Mouse (Mus musculus) effector memory CD4-positive, alpha-beta T cell, adult 5 months (primary cell): ENCODE data around the gene Olfr804. TPM values are rescaled to one million over a fixed set of nuclear protein-coding genes. Genes with fewer than 3 reads are reported as not detected.

Experiments used
- polyA plus RNA-seq: library from polyadenylated mRNA; unstranded; fragments of 100-300 nt; shearing (Covaris generic); gene quantifications from one replicate; pipeline ENCODE4 v1.2.1, GENCODE M21; 2017

Olfr804 gene
- polyA plus RNA-seq, result not detected

DNA sequence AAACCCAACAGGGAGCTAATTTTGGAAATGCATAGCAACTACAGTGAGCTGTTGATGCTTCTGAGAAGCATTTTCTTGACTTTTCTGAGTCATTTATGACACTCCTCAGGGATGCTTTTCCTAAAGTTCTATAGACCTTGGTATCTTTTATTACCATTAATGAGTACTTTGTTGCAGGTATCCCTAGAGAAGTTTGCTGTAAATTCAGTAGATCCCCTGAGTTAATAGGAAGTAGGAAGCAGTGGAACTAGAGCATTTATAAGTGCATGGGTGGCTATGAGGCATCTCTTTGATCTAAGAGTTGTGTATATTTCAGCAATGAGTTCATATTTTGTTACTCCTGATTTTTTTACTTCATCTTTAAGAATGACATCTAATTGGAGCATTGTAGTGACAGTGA lies at the start of gene Olfr804:
Olfr804 (plus strand) TSS at position 301 of the 400 bp plus-strand sequence.

DNA sequence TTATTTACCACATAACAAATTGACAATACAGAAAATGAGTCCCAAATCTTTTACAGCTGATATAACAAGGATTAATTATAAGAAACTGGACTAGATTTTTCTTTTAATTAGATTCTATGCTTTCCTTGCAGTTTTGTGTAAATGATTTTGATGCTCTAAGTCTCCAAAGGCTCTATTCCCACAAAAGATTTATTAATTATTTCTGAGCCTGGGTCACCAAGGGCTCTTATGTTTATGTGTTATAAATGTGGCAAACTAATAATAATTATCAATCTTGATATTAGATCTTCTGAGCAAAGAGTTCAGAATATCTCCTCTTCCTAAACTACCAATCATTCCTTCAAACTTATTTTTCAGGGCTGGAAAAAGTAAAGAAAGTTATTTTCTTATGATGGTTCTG lies 45.6 kb upstream of the Olfr804 start, which contains the start of gene Olfr800:
Olfr800 (plus strand) TSS at position 301 of the 400 bp plus-strand sequence.

DNA sequence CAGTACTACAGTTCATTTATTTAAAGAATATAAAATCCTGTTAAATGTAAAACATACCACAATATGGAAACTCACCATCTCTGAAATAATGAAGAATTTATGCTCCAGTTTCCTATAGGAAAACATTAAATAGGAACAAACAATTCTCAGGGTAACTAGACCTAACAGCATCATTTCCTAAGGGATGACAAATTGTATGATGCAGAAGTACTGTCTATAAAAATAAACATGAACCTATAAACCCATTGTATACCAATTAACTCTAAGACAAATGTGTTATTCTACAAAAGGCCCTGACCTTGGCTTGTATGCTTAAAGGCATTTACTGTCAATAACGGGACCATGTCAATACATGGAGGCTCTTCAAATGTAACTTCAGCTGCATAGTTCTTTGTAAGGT lies 29.2 kb upstream of the Olfr804 start, which contains the start of gene Olfr801:
Olfr801 (minus strand) TSS at position 101 of the 400 bp plus-strand sequence.

DNA sequence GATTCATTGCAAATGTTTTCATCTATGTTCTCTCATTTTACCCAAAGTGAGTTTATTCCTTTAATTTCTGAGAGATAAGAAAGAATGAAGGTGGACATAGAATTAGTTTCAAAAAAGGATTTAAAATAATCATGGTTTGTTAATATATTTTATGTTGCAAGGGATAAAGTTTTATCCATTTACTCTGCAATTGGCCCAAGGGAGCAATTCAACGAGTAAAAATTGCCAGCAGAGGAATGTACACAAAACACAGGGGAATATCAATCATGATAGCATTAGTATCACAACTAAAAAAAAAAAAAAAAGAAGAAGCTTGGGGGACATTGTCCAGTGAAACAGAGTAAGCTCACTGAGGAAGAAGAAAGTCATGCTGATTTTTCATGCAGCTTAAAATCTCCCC lies 14.9 kb upstream of the Olfr804 start, which contains the start of gene Olfr802:
Olfr802 (minus strand) TSS at position 101 of the 400 bp plus-strand sequence.

DNA sequence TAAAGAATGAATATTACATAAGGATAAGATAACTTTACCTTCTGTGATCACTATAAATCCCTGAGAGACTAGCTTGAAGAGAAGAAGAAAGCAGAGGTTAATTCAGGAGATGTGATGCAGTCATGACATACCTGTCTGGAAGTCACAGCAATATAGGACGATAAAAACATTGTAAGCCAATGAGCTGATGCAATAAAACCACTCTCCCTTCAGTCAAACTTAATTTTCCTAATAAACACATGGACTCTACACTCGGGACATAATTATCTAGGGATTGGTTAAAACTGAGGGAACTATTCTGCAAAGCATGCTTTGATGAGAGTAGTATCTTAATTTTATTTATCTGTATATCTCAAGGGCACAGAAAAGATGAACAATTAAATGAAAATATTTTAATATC lies 8.8 kb upstream of the Olfr804 start, which contains the start of gene Olfr803:
Olfr803 (minus strand) TSS at position 101 of the 400 bp plus-strand sequence.

DNA sequence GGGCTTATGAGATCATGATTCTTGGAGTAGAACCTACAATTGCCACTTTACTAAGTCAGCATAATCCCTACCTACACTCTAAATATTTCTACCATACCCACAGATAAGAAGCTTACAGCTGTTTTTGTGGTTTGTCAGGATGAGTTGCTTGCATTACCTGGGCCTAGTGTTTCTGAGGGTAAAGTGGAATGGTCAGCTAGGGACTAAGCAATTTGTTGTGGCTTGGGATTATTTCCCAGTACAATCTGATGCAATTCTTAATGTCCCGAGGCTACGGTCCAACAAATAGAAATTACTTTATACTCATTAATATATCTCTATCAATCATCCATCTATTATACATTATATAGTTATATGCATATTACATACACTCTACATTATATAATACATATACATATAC lies 26.3 kb downstream of the Olfr804 start, which contains the start of gene Olfr805:
Olfr805 (minus strand) TSS at position 101 of the 400 bp plus-strand sequence.

DNA sequence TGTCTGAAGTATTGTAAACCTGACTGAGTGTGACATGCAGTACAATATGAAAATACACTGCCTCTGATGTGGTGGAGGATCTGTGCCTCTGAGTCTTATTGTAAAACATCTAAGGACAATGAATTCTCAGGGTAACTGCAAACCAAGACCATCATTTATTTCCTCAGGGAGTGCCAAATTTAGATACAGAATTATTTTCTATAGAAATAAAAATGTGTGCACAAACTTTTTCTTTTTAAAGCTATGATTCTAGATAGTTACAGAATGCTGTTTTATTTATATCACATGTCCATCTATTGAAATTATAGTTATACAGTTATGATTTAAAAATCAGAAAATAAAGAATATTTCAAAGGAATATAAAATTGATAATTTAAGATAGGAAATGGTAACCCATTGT lies 38.8 kb downstream of the Olfr804 start, which contains the start of gene Olfr806:
Olfr806 (minus strand) TSS at position 101 of the 400 bp plus-strand sequence.

DNA sequence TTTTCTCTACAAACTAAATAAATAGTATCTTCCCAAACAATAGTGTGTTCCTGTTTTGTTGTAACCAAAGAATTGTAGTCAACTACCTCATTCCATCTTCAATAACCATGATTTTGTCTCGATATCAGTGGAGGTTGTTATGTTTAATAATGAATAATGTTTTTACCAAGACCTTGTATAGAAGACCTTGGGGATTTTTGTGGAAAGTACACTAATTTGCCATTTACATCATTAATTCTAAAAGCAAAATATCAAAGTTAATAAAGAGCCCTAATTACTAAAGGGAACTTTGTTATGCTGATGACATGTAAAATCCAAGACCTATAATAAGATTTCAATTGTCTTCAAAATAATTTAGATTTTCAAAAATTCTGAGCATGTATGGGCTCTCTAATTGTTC lies 54.7 kb downstream of the Olfr804 start, which contains the start of gene Olfr807:
Olfr807 (minus strand) TSS at position 101 of the 400 bp plus-strand sequence.

Other genes starting within 250 kb of the Olfr804 start
- 0.12 TPM for gene Olfr787, start 241.3 kb upstream of the Olfr804 start, polyA plus RNA-seq
- 0.10 TPM for gene Olfr788, start 232.2 kb upstream of the Olfr804 start, polyA plus RNA-seq
- gene Olfr789, start 218.5 kb upstream of the Olfr804 start, polyA plus RNA-seq, result not detected
- not detected for gene Olfr790, start 204.7 kb upstream of the Olfr804 start, polyA plus RNA-seq
- not detected for gene Olfr791, start 181.4 kb upstream of the Olfr804 start, polyA plus RNA-seq
- gene Olfr792, start 164.0 kb upstream of the Olfr804 start, polyA plus RNA-seq, result not detected
- not detected for gene Olfr794, start 135.6 kb upstream of the Olfr804 start, polyA plus RNA-seq
- gene Olfr796, start 90.6 kb upstream of the Olfr804 start, polyA plus RNA-seq, result not detected
- gene Olfr798, start 75.3 kb upstream of the Olfr804 start, polyA plus RNA-seq, result 0.14 TPM
- gene Olfr799, start 65.7 kb upstream of the Olfr804 start, polyA plus RNA-seq, result not detected
- gene Olfr800, start 45.5 kb upstream of the Olfr804 start, polyA plus RNA-seq, result not detected
- not detected for gene Olfr801, start 29.3 kb upstream of the Olfr804 start, polyA plus RNA-seq
- not detected for gene Olfr802, start 15.0 kb upstream of the Olfr804 start, polyA plus RNA-seq
- not detected for gene Olfr803, start 8.9 kb upstream of the Olfr804 start, polyA plus RNA-seq
- gene Olfr805, start 26.2 kb downstream of the Olfr804 start, polyA plus RNA-seq, result not detected
- gene Olfr806, start 38.7 kb downstream of the Olfr804 start, polyA plus RNA-seq, result 0.16 TPM
- not detected for gene Olfr807, start 54.6 kb downstream of the Olfr804 start, polyA plus RNA-seq
- gene Olfr808, start 62.3 kb downstream of the Olfr804 start, polyA plus RNA-seq, result not detected
- gene Olfr809, start 71.4 kb downstream of the Olfr804 start, polyA plus RNA-seq, result not detected
- not detected for gene Olfr810, start 91.7 kb downstream of the Olfr804 start, polyA plus RNA-seq
- gene Olfr811, start 101.2 kb downstream of the Olfr804 start, polyA plus RNA-seq, result not detected
- not detected for gene Olfr812, start 142.9 kb downstream of the Olfr804 start, polyA plus RNA-seq
- not detected for gene Olfr813, start 152.2 kb downstream of the Olfr804 start, polyA plus RNA-seq
- 0.16 TPM for gene Olfr814, start 176.6 kb downstream of the Olfr804 start, polyA plus RNA-seq
- gene Olfr815, start 202.7 kb downstream of the Olfr804 start, polyA plus RNA-seq, result not detected
- 0.66 TPM for gene Olfr816, start 212.4 kb downstream of the Olfr804 start, polyA plus RNA-seq
- gene Olfr818, start 245.9 kb downstream of the Olfr804 start, polyA plus RNA-seq, result not detected